Mouse (Mus musculus) left cerebral cortex, adult 18-20 months (tissue): ENCODE measurements around the gene Lingo1. TPM values are rescaled to one million over a fixed set of nuclear protein-coding genes. Genes with fewer than 3 reads are reported as not detected.

Experiments used
- DNase-seq, 2 experiments: peaks; one replicate each; pipeline ENCODE4 v3.0.0; 2021 to 2022; ENCODE audit warnings: low spot score in 2 of 2, mixed read lengths in 1 of 2
- total RNA-seq, 2 experiments: library from RNA; stranded (reverse); gene quantifications; 2 replicates each; pipeline ENCODE4 v1.2.3; 2021

Lingo1 gene
- total RNA-seq, 2 experiments from 2014 or later, result 440 to 456 TPM

GRCm38 (mm10) chr9:56608691-56609351, 187.4 kb downstream of the Lingo1 start:
- no peak for DNase-seq

GRCm38 (mm10) chr9:56606082-56606740, 190.1 kb downstream of the Lingo1 start:
- DNase-seq, result no peak

GRCm38 (mm10) chr9:56605443-56605806, 190.8 kb downstream of the Lingo1 start:
- DNase-seq, result no peak

- no peak for DNase-seq
These were observed 191.3 kb downstream of the Lingo1 start for GRCm38 (mm10) chr9:56604797-56605442.

GRCm38 (mm10) chr9:56600655-56601054, 195.6 kb downstream of the Lingo1 start:
- DNase-seq, result no peak

GRCm38 (mm10) chr9:56592639-56593038, 203.6 kb downstream of the Lingo1 start:
- DNase-seq, result no peak

GRCm38 (mm10) chr9:56591248-56591888, 204.9 kb downstream of the Lingo1 start:
- no peak for DNase-seq

GRCm38 (mm10) chr9:56589762-56590161, 206.5 kb downstream of the Lingo1 start:
- DNase-seq, result no peak

GRCm38 (mm10) chr9:56584043-56584424, 212.2 kb downstream of the Lingo1 start:
- no peak for DNase-seq

- DNase-seq, result no peak
These were observed 212.9 kb downstream of the Lingo1 start for GRCm38 (mm10) chr9:56583139-56584042.

GRCm38 (mm10) chr9:56582628-56583027, 213.6 kb downstream of the Lingo1 start:
- DNase-seq, result no peak

GRCm38 (mm10) chr9:56581700-56582099, 214.6 kb downstream of the Lingo1 start:
- no peak for DNase-seq

- DNase-seq, result no peak
These were observed 215.3 kb downstream of the Lingo1 start for GRCm38 (mm10) chr9:56581016-56581415.

- DNase-seq, result no peak
These were observed 216.2 kb downstream of the Lingo1 start for GRCm38 (mm10) chr9:56580101-56580500.

- DNase-seq, result no peak
These were observed 218.9 kb downstream of the Lingo1 start for GRCm38 (mm10) chr9:56577405-56577804.

GRCm38 (mm10) chr9:56572534-56573479, 223.5 kb downstream of the Lingo1 start:
- DNase-seq, result no peak
